Mouse (Mus musculus) CH12.LX (cell line): Measurements from ENCODE around the gene Ankrd12. TPM values are rescaled to one million over a fixed set of nuclear protein-coding genes. Genes with fewer than 3 reads are reported as not detected.

Experiments
- DNase-seq: peaks from one replicate; pipeline ENCODE4 v3.0.0-alpha.2; 2013; ENCODE audit errors: extremely low read depth
- H3K27ac ChIP-seq: 2 replicates; pipeline ENCODE4 v1.5.1; 2012; ENCODE audit warnings: low read depth, mild to moderate bottlenecking, control low read depth, moderate library complexity; ENCODE audit not compliant: insufficient read depth
- H3K27me3 ChIP-seq: replicated peaks from 2 replicates; pipeline ENCODE3; 2012; ENCODE audit warnings: inconsistent platforms
- H3K36me3 ChIP-seq, 2 experiments: replicated peaks in 1 of 2; 2 replicates each; pipeline versions ENCODE3 to v1.6.1; 2012; ENCODE audit warnings: inconsistent platforms in 1 of 2, low read length in 1 of 2, mild to moderate bottlenecking in 1 of 2, mixed read lengths in 1 of 2, moderate library complexity in 1 of 2; ENCODE audit not compliant: control insufficient read depth in 1 of 2, insufficient read depth in 1 of 2
- H3K4me1 ChIP-seq, 2 experiments: 2 replicates each; pipeline ENCODE4 v1.6.1; 2012; ENCODE audit warnings: inconsistent platforms in 1 of 2, moderate library complexity in 1 of 2; ENCODE audit not compliant: insufficient read depth in 2 of 2, control insufficient read depth in 1 of 2
- H3K4me2 ChIP-seq: 2 replicates; pipeline ENCODE4 v1.6.1; 2012; ENCODE audit warnings: low read depth, mild to moderate bottlenecking, control low read depth; ENCODE audit not compliant: poor library complexity, insufficient read depth, severe bottlenecking
- H3K4me3 ChIP-seq, 3 experiments: fragments of 150-350 bp in 1 of 3; sonication (generic) in 1 of 3; replicated peaks in 1 of 3; 2 replicates each; pipeline versions ENCODE3 to v1.5.1; 2011 to 2012; ENCODE audit warnings: low read depth in 2 of 3, low read length in 2 of 3, mild to moderate bottlenecking in 2 of 3, moderate library complexity in 2 of 3, control low read depth in 1 of 3, improper control_type of control experiment in 1 of 3, inconsistent platforms in 1 of 3, mixed read lengths in 1 of 3; ENCODE audit not compliant: poor library complexity in 1 of 3
- H3K79me2 ChIP-seq: replicated peaks from 2 replicates; pipeline ENCODE4 v1.6.1; 2012; ENCODE audit warnings: mild to moderate bottlenecking, moderate library complexity; ENCODE audit not compliant: control insufficient read depth, poor library complexity, insufficient read depth, severe bottlenecking; ENCODE audit errors: extremely low read depth
- H3K9ac ChIP-seq: 2 replicates; pipeline ENCODE4 v1.6.1; 2012; ENCODE audit warnings: low read depth, mild to moderate bottlenecking, control low read depth, moderate library complexity; ENCODE audit not compliant: insufficient read depth
- H3K9me3 ChIP-seq: replicated peaks from 2 replicates; pipeline ENCODE3; 2012; ENCODE audit warnings: low read length, inconsistent platforms, mixed read lengths
- BHLHE40 ChIP-seq: IDR thresholded peaks from 2 replicates; pipeline ENCODE4 v1.6.1; 2011; ENCODE audit warnings: mild to moderate bottlenecking, low read depth, low read length, improper control_type of control experiment
- CHD2 ChIP-seq: IDR thresholded peaks from 2 replicates; pipeline ENCODE4 v1.6.1; 2011; ENCODE audit warnings: low read length, improper control_type of control experiment
- CTCF ChIP-seq, 2 experiments: IDR thresholded peaks in 1 of 2; conservative IDR thresholded peaks in 1 of 2; 2 replicates each; pipeline ENCODE4 v1.5.1; 2011 to 2012; ENCODE audit warnings: low read depth in 2 of 2, low read length in 2 of 2, improper control_type of control experiment in 1 of 2, inconsistent platforms in 1 of 2, mild to moderate bottlenecking in 1 of 2, moderate library complexity in 1 of 2
- ELF1 ChIP-seq: IDR thresholded peaks from 2 replicates; pipeline ENCODE4 v1.6.1; 2014; ENCODE audit warnings: low read depth, mild to moderate bottlenecking, inconsistent platforms, low read length, improper control_type of control experiment
- EP300 ChIP-seq: IDR thresholded peaks from 2 replicates; pipeline ENCODE4 v1.6.1; 2011; ENCODE audit warnings: low read length, improper control_type of control experiment
- ETS1 ChIP-seq: conservative IDR thresholded peaks from 2 replicates; pipeline ENCODE4 v1.6.1; 2012; ENCODE audit warnings: low read depth, mild to moderate bottlenecking, inconsistent platforms, low read length, improper control_type of control experiment, moderate library complexity
- GABPA ChIP-seq: IDR thresholded peaks from 2 replicates; pipeline ENCODE4 v1.6.1; 2012; ENCODE audit warnings: low read depth, low read length, improper control_type of control experiment, inconsistent platforms; ENCODE audit not compliant: insufficient replicate concordance
- HCFC1 ChIP-seq: IDR thresholded peaks from 2 replicates; pipeline ENCODE4 v1.6.1; 2012; ENCODE audit warnings: low read depth, mild to moderate bottlenecking, inconsistent platforms, low read length, improper control_type of control experiment
- IRF4 ChIP-seq: IDR thresholded peaks from 2 replicates; pipeline ENCODE4 v1.6.1; 2014; ENCODE audit warnings: low read depth, mild to moderate bottlenecking, inconsistent platforms, low read length, improper control_type of control experiment
- JUN ChIP-seq: IDR thresholded peaks from 2 replicates; pipeline ENCODE4 v1.6.1; 2011; ENCODE audit warnings: low read depth, mild to moderate bottlenecking, low read length, improper control_type of control experiment, moderate library complexity; ENCODE audit not compliant: insufficient read depth
- JUND ChIP-seq: conservative IDR thresholded peaks from 2 replicates; pipeline ENCODE4 v1.6.1; 2011; ENCODE audit warnings: low read depth, low read length, improper control_type of control experiment
- MAFK ChIP-seq: IDR thresholded peaks from 2 replicates; pipeline ENCODE4 v1.6.1; 2011; ENCODE audit warnings: low read length, improper control_type of control experiment; ENCODE audit not compliant: insufficient replicate concordance
- MAX ChIP-seq: IDR thresholded peaks from 2 replicates; pipeline ENCODE4 v1.6.1; 2011; ENCODE audit warnings: low read length, improper control_type of control experiment
- MAZ ChIP-seq: IDR thresholded peaks from 2 replicates; pipeline ENCODE4 v1.6.1; 2012; ENCODE audit warnings: low read depth, mild to moderate bottlenecking, inconsistent platforms, low read length, improper control_type of control experiment, moderate library complexity
- MEF2A ChIP-seq: IDR thresholded peaks from 2 replicates; pipeline ENCODE4 v1.6.1; 2014; ENCODE audit warnings: low read depth, mild to moderate bottlenecking, inconsistent platforms, low read length, improper control_type of control experiment, borderline replicate concordance
- MXI1 ChIP-seq: IDR thresholded peaks from 2 replicates; pipeline ENCODE4 v1.6.1; 2011; ENCODE audit warnings: mild to moderate bottlenecking, low read depth, low read length, improper control_type of control experiment
- MYC ChIP-seq: IDR thresholded peaks from 2 replicates; pipeline ENCODE4 v1.6.1; 2011; ENCODE audit warnings: low read depth, mild to moderate bottlenecking, improper control_type of control experiment, low read length
- NELFE ChIP-seq: IDR thresholded peaks from 2 replicates; pipeline ENCODE4 v1.6.1; 2011; ENCODE audit warnings: low read depth, low read length, improper control_type of control experiment
- NRF1 ChIP-seq: IDR thresholded peaks from 2 replicates; pipeline ENCODE4 v1.6.1; 2014; ENCODE audit warnings: low read depth, mild to moderate bottlenecking, inconsistent platforms, low read length, improper control_type of control experiment, moderate library complexity
- PAX5 ChIP-seq: IDR thresholded peaks from 2 replicates; pipeline ENCODE4 v1.6.1; 2012; ENCODE audit warnings: low read length, inconsistent platforms, mixed read lengths
- POLR2AphosphoS2 ChIP-seq: IDR thresholded peaks from 2 replicates; pipeline ENCODE4 v1.6.1; 2011; ENCODE audit warnings: low read depth, low read length, improper control_type of control experiment
- RAD21 ChIP-seq: IDR thresholded peaks from 2 replicates; pipeline ENCODE4 v1.6.1; 2011; ENCODE audit warnings: low read depth, mild to moderate bottlenecking, low read length, improper control_type of control experiment, moderate library complexity
- RCOR1 ChIP-seq: conservative IDR thresholded peaks from 2 replicates; pipeline ENCODE4 v1.6.1; 2012; ENCODE audit warnings: low read depth, mild to moderate bottlenecking, inconsistent platforms, low read length, improper control_type of control experiment
- SIN3A ChIP-seq: IDR thresholded peaks from 2 replicates; pipeline ENCODE4 v1.6.1; 2012; ENCODE audit warnings: low read length, improper control_type of control experiment, inconsistent platforms
- SMC3 ChIP-seq: IDR thresholded peaks from 2 replicates; pipeline ENCODE4 v1.6.1; 2011; ENCODE audit warnings: low read depth, low read length, improper control_type of control experiment
- TCF12 ChIP-seq: IDR thresholded peaks from 2 replicates; pipeline ENCODE4 v1.6.1; 2014; ENCODE audit warnings: low read depth, mild to moderate bottlenecking, inconsistent platforms, low read length, improper control_type of control experiment
- USF1 ChIP-seq: IDR thresholded peaks from 2 replicates; pipeline ENCODE4 v1.6.1; 2014; ENCODE audit warnings: low read depth, mild to moderate bottlenecking, inconsistent platforms, low read length, improper control_type of control experiment
- ZC3H11A ChIP-seq: IDR thresholded peaks from 2 replicates; pipeline ENCODE4 v1.6.1; 2012; ENCODE audit warnings: low read depth, mild to moderate bottlenecking, inconsistent platforms, low read length, improper control_type of control experiment
- dilution Hi-C: fragments of 300-500 bp; cut with MboI; formaldehyde crosslinking; loops from 2 replicates; pipeline ENCODE4 v1.14.3; 2020; ENCODE audit warnings: low sequenced_read_pairs; ENCODE audit not compliant: extremely low pct_unique_long_range_greater_than_20kb, extremely low pct_ligation_motif_present
- in situ Hi-C: fragments of 300-500 bp; cut with MboI; formaldehyde crosslinking; loops from 3 replicates; pipeline ENCODE4 v1.14.3; 2019; ENCODE audit warnings: low sequenced_read_pairs, low pct_ligation_motif_present, low pct_unique_long_range_greater_than_20kb, mixed read lengths
- polyA plus RNA-seq: library from polyadenylated mRNA; unstranded; fragments of >175 nt; gene quantifications from 2 replicates; pipeline ENCODE4 v1.2.1, GENCODE M21; 2012; ENCODE audit warnings: low read depth; ENCODE audit not compliant: insufficient read length
- total RNA-seq, 2 experiments: library from RNA; depleted of rRNA; stranded (reverse); fragments of 300-350 nt in 1 of 2; fragments of >200 nt in 1 of 2; gene quantifications; 2 replicates each; pipeline ENCODE4 v1.2.3; 2012 to 2014

Ankrd12 gene
- total and polyA plus RNA-seq, 3 experiments: 1.6 to 5.6 (median 1.7) TPM

DNA sequence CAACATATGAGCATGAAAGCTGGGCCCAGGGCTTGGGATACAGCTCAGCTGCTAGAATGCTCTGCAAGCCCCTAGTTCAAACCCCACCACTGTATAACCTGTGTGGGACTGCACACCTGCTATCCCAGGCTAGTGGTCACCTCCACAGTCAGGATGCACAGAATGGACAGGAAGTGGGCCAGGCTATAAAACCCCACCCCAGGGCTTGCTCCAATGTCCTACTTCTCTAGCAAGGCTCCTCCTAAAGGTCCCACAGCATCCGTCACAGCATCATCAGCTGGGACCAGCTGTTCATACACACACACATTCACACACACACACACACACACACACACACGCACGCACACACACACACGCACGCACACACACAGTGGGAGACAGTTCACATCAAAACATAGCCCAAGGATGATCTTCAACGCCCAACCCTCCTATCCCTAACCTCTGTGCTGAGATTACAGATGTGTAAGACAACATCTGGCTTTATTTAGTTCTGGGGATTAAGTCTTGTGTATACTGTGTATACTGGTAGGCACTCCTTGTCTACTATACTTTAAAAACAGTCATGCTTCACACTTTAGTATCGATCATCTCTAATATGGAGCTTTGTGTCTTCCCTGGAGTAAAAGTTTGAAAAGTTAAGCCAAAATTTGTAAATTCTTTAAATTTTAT lies 146.6 kb downstream of the Ankrd12 start:
- TF ChIP-seq POLR2AphosphoS2: no peak
- TF ChIP-seq CTCF (conservative IDR thresholded peaks at IDR 0.05 in 1 of 2, IDR thresholded peaks at IDR 0.05 in 1 of 2; ENCODE audit: low read depth in 2 of 2, low read length in 2 of 2): no peak
- no peak for TF ChIP-seq HCFC1
- no peak for TF ChIP-seq MYC
- no peak for TF ChIP-seq RAD21
- no peak for TF ChIP-seq CHD2
- no peak for TF ChIP-seq TCF12
- TF ChIP-seq USF1: no peak
- TF ChIP-seq PAX5: no peak
- no peak for TF ChIP-seq NELFE
- TF ChIP-seq ELF1: no peak
- TF ChIP-seq MAZ: no peak
- no peak for TF ChIP-seq ZC3H11A
- TF ChIP-seq BHLHE40: no peak
- Histone ChIP-seq H3K27me3 (no peaks in the 10 kb centered on the region), H3K4me3 (no peak overlapping the region), H3K4me1 (peaks cover 11 to 12% of the 10 kb centered on the region in 2 experiments), H3K27ac (no peak overlapping the region), H3K79me2 (no peaks in the 10 kb centered on the region), H3K4me2 (no peak overlapping the region), H3K9ac (no peak overlapping the region), H3K36me3 (peaks cover 29 to 44% of the 10 kb centered on the region in 2 experiments), H3K9me3 (peaks cover 4% of the 10 kb centered on the region)
- in situ Hi-C loops (no loop called here), dilution Hi-C loops (no loop called here)
- no peak for DNase-seq

DNA sequence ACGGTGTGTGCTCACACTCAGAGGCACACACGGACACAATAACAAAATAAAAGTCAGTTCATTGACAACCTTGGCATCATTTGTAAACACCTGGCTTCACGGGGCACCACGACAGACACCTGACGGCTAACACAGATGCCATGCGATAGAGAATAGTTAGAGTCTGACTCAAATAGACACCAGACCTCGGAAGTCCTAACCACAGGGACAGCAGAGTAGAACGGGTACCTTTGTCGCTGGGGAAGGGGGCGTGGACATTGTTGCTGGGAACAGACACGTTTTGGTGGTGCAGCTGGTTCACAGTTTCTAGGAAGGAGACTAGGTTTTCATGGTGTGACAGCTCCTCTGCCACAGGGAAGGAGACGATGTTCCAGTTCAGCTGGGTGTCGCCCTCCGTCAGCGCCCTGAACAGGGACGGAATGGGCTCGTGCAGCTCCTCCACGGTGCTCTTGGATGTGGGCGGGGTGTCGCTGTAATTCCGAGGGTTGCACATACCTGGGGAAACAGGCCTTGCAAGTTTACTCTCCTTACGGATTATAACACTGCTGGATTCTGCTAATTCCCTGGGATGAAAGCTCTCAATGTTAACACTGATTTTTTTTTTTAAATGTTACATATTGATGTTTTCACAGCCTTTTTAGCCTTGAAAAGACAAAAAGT lies 147.4 kb downstream of the Ankrd12 start:
- Histone ChIP-seq H3K79me2 (no peaks in the 10 kb centered on the region), H3K4me1 (peaks cover 11 to 12% of the 10 kb centered on the region in 2 experiments), H3K4me2 (no peak overlapping the region), H3K27me3 (no peaks in the 10 kb centered on the region), H3K4me3 (no peak overlapping the region), H3K9ac (no peak overlapping the region), H3K27ac (no peak overlapping the region), H3K9me3 (peaks cover 4% of the 10 kb centered on the region), H3K36me3 (peaks cover 33 to 48% of the 10 kb centered on the region in 2 experiments)
- DNase-seq: peak; percentile 72
- TF ChIP-seq ETS1 (peak; percentile 88), SMC3 (no peak), JUN (peak; percentile 48), RCOR1 (peak; percentile 87), TCF12 (peak; percentile 91), BHLHE40 (peak; percentile 89), JUND (peak; percentile 80), MAFK (peak; percentile 54; the same call in 1 of the 2 replicates), ELF1 (no peak), SIN3A (peak; percentile 75), ZC3H11A (no peak), MXI1 (peak; percentile 62), MYC (peak; percentile 60; the same call in 1 of the 2 replicates), MAX (peak; percentile 39; the same call in 1 of the 2 replicates), GABPA (no peak), NRF1 (0 out of 2 replicates have a peak, but pooled peaks have one; percentile 18), IRF4 (peak; percentile 92), MEF2A (peak; percentile 61; the same call in 1 of the 2 replicates), EP300 (peak; percentile 83)
- in situ Hi-C loops (no loop called here), dilution Hi-C loops (no loop called here)
